10 mouse cellular contexts compared by ENCODE assay signal in the genomic region with DNA sequence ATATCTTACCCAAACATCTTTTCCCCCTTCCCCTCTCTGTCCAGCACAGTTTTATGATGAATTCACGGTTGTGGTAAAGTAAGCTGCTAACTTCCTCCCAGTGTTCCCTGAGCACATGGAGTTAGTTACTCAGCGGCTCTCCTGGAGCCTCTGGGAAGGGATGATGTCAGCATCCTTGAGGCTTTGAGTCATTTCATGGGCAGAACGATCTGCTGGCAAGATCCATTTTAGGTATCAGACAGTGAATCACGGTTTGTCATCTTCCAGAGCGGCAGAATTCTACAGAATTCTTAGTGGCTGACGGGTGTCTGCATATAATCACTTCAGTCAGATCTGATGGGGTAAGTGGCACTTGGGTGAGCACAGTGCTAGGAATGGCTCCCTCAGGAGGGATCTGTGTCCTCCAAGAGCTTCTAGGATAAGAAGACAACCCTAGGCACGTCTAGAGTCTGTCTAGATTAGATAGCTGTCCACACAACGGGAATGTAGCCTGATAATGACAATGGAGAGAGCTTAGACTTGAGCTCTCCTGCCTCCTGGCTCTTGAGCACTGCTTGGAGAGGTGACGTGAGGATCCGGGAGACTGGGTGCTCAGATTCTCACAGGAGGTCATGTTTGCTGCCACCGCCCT.
DNase-seq lines count a peak whose midpoint lies in the region; ATAC-seq lines count a peak whose summit lies in the region.
"Had no signal": no experiment of that assay in that cellular context is flagged by ENCODE, and none has a peak within 500 bp of the region (broad histone marks: within the 10 kb centered on the region; RNA-seq: fewer than 3 reads in every experiment).

No protein-coding gene starts in this region.

- DNase-seq in adrenal gland, adult 8-10 months: peak; percentile 76
- DNase-seq in adrenal gland, postnatal 25 days: no peak
- DNase-seq in kidney, adult 11 months: no peak
- DNase-seq in R1 (ENCODE audit: low read depth, low spot score): peak; percentile 19
- DNase-seq: thymus, postnatal 36 days had no signal

- H3K4me1 ChIP-seq in kidney, embryonic 16.5 days (ENCODE audit: insufficient read depth, low read length): peaks cover 85% of the 10 kb centered on the region
- H3K4me1 ChIP-seq in limb, embryonic 15.5 days: peaks cover 49% of the 10 kb centered on the region

- H3K9me3 ChIP-seq in kidney, embryonic 16.5 days (ENCODE audit: low read length): no peaks in the 10 kb centered on the region
- no peaks in the 10 kb centered on the region for H3K9me3 ChIP-seq in limb, embryonic 15.5 days
- H3K9me3 ChIP-seq: forebrain, embryonic 15.5 days had no signal

- H3K9ac ChIP-seq in kidney, embryonic 16.5 days (replicated peaks; ENCODE audit: low read length): no peak overlapping the region
- H3K9ac ChIP-seq in limb, embryonic 15.5 days: no peak overlapping the region
- H3K9ac ChIP-seq: forebrain, embryonic 15.5 days had no signal

- no peak overlapping the region for H3K4me3 ChIP-seq in kidney, embryonic 16.5 days (ENCODE audit: low read length)
- H3K4me3 ChIP-seq in limb, embryonic 15.5 days: no peak overlapping the region
- H3K4me3 ChIP-seq: forebrain, embryonic 15.5 days had no signal

- no peak overlapping the region for H3K4me2 ChIP-seq in kidney, embryonic 16.5 days (replicated peaks; ENCODE audit: low read depth, low read length)
- no peak overlapping the region for H3K4me2 ChIP-seq in limb, embryonic 15.5 days
- H3K4me2 ChIP-seq: forebrain, embryonic 15.5 days had no signal

- H3K36me3 ChIP-seq in kidney, embryonic 16.5 days (ENCODE audit: insufficient read depth, low read length): no peaks in the 10 kb centered on the region
- no peaks in the 10 kb centered on the region for H3K36me3 ChIP-seq in limb, embryonic 15.5 days
- H3K36me3 ChIP-seq: forebrain, embryonic 15.5 days had no signal

- peak overlapping the region; percentile 77 for H3K27ac ChIP-seq in kidney, embryonic 16.5 days (ENCODE audit: low read length)
- peak overlapping the region; percentile 27; the same call in 1 of the 2 replicates for H3K27ac ChIP-seq in limb, embryonic 15.5 days
- H3K27ac ChIP-seq: forebrain, embryonic 15.5 days had no signal

- ATAC-seq in kidney, embryonic 16.5 days (ENCODE audit: low FRiP score, low TSS enrichment): no peak
- ATAC-seq in limb, embryonic 15.5 days (ENCODE audit: insufficient number of reproducible peaks, low FRiP score, low TSS enrichment, low read depth): no peak
- no peak for ATAC-seq in inflammation-experienced regulatory T-cells, adult 6 months
- ATAC-seq in cerebellum, adult (ENCODE audit: insufficient number of reproducible peaks, low FRiP score, low TSS enrichment): no peak
- ATAC-seq: forebrain, embryonic 15.5 days had no signal

- 59% methylated on average over 11 of the region's 11 CpGs for whole genome bisulfite sequencing in kidney, embryonic 16.5 days
- WGBS in limb, embryonic 15.5 days: 53% methylated on average over 11 of the region's 11 CpGs

- H3K27me3 ChIP-seq in kidney, embryonic 16.5 days (ENCODE audit: insufficient read depth, low read length): no peaks in the 10 kb centered on the region
- H3K27me3 ChIP-seq in limb, embryonic 15.5 days: no peaks in the 10 kb centered on the region
- H3K27me3 ChIP-seq: forebrain, embryonic 15.5 days had no signal

Comparison
In these comparisons a context has a peak if more than half of its experiments do, and no peak if none do; other contexts are left out.
1. DNase-seq: peak in adrenal gland, adult 8-10 months (single experiment) and R1 (single experiment); none in adrenal gland, postnatal 25 days (single experiment) and kidney, adult 11 months (single experiment).